In the genomic region with DNA sequence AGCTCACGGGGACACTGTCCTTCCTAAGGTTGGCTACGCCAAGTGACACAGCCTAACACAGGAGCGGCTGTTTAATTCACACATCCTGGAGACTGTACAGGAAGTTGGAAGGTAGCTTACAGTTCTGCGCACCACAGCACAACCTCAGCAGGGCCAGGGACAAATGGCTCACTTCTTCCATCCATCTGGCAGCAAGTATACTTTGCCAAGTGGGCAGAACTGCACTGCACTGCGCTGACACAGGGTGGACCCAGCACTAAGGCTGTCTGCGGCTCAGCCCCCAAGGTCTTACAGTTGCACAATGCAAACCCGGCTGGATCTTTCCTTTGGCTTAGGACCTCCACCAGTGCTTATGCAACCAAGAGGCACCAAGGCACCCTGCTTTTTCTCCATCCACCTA, we compare ENCODE assay signal across 9 mouse cellular contexts.
DNase-seq lines count a peak whose midpoint lies in the region; ATAC-seq and TF ChIP-seq lines count a peak whose summit lies in the region.
"Had no signal": no experiment of that assay in that cellular context is flagged by ENCODE, and none has a peak within 500 bp of the region (broad histone marks: within the 10 kb centered on the region; RNA-seq: fewer than 3 reads in every experiment).

No protein-coding gene starts in this region.

- no peak for DNase-seq in embryonic facial prominence, embryonic 14.5 days (ENCODE audit: low spot score)
- no peak for DNase-seq in embryonic facial prominence, embryonic 10.5 days (ENCODE audit: low spot score)
- DNase-seq in urinary bladder, postnatal 14 days (ENCODE audit: low spot score) = peak; percentile 41
- DNase-seq in urinary bladder, postnatal 10 days (ENCODE audit: low spot score) = no peak
- peak; percentile 81 for DNase-seq in hindbrain, postnatal 0 days (ENCODE audit: low spot score)
- DNase-seq in testis, postnatal 14 days (ENCODE audit: low spot score) = peak; percentile 35
- DNase-seq in embryo, embryonic 10 days (ENCODE audit: low spot score) = no peak
- DNase-seq in layer of hippocampus, adult 8-10 months (ENCODE audit: low spot score in 2 of 2) = no peak

- H3K36me3 ChIP-seq in embryonic facial prominence, embryonic 14.5 days (ENCODE audit: control insufficient read depth, insufficient read depth, low read length) = no peaks in the 10 kb centered on the region
- peaks cover 4% of the 10 kb centered on the region for H3K36me3 ChIP-seq in embryonic facial prominence, embryonic 10.5 days (replicated peaks)
- H3K36me3 ChIP-seq in hindbrain, postnatal 0 days (ENCODE audit: insufficient read depth, low read length) = no peaks in the 10 kb centered on the region

- no peak overlapping the region for H3K27ac ChIP-seq in embryonic facial prominence, embryonic 14.5 days (replicated peaks; ENCODE audit: low read depth, low read length)
- no peak overlapping the region for H3K27ac ChIP-seq in embryonic facial prominence, embryonic 10.5 days (replicated peaks)
- peak overlapping the region; percentile 11; the same call in 1 of the 2 replicates for H3K27ac ChIP-seq in hindbrain, postnatal 0 days
- H3K27ac ChIP-seq: liver, embryonic 14.5 days had no signal

- TF ChIP-seq CTCF in hindbrain, postnatal 0 days (IDR thresholded peaks at IDR 0.05; ENCODE audit: low read depth) = peak; percentile 61

- H3K4me3 ChIP-seq in embryonic facial prominence, embryonic 14.5 days (ENCODE audit: low read depth, low read length) = no peak overlapping the region
- no peak overlapping the region for H3K4me3 ChIP-seq in embryonic facial prominence, embryonic 10.5 days
- H3K4me3 ChIP-seq in hindbrain, postnatal 0 days (ENCODE audit: low read length) = no peak overlapping the region

- H3K9me3 ChIP-seq in embryonic facial prominence, embryonic 14.5 days (ENCODE audit: control insufficient read depth, low read length) = no peaks in the 10 kb centered on the region
- no peaks in the 10 kb centered on the region for H3K9me3 ChIP-seq in embryonic facial prominence, embryonic 10.5 days
- H3K9me3 ChIP-seq in hindbrain, postnatal 0 days (ENCODE audit: low read length) = no peaks in the 10 kb centered on the region

- no peaks in the 10 kb centered on the region for H3K27me3 ChIP-seq in embryonic facial prominence, embryonic 14.5 days (replicated peaks; ENCODE audit: control insufficient read depth, insufficient read depth, low read length)
- H3K27me3 ChIP-seq in embryonic facial prominence, embryonic 10.5 days (replicated peaks; ENCODE audit: low read depth, poor library complexity, severe bottlenecking) = no peaks in the 10 kb centered on the region
- no peaks in the 10 kb centered on the region for H3K27me3 ChIP-seq in hindbrain, postnatal 0 days (ENCODE audit: insufficient read depth, low read length)

- no peak overlapping the region for H3K4me2 ChIP-seq in embryonic facial prominence, embryonic 14.5 days (ENCODE audit: low read depth, low read length)
- H3K4me2 ChIP-seq in hindbrain, postnatal 0 days (ENCODE audit: low read depth, low read length) = no peak overlapping the region

- ATAC-seq in embryonic facial prominence, embryonic 14.5 days (ENCODE audit: low read depth) = 0 out of 2 replicates have a peak, but pooled peaks have one; percentile 5
- peak; percentile 69 for ATAC-seq in hindbrain, postnatal 0 days

- H3K4me1 ChIP-seq in embryonic facial prominence, embryonic 14.5 days (ENCODE audit: control insufficient read depth, insufficient read depth, low read length) = peaks cover 47% of the 10 kb centered on the region
- H3K4me1 ChIP-seq in embryonic facial prominence, embryonic 10.5 days = peaks cover 71% of the 10 kb centered on the region
- H3K4me1 ChIP-seq in hindbrain, postnatal 0 days (ENCODE audit: insufficient read depth, low read length) = peaks cover 47% of the 10 kb centered on the region

- WGBS in embryonic facial prominence, embryonic 14.5 days = 78% methylated on average over 7 of the region's 7 CpGs
- 84% methylated on average over 7 of the region's 7 CpGs for WGBS in embryonic facial prominence, embryonic 10.5 days
- WGBS in hindbrain, postnatal 0 days = 42% methylated on average over 7 of the region's 7 CpGs

- H3K9ac ChIP-seq in embryonic facial prominence, embryonic 14.5 days (ENCODE audit: low read depth, low read length) = no peak overlapping the region
- H3K9ac ChIP-seq in hindbrain, postnatal 0 days (replicated peaks; ENCODE audit: low read length) = no peak overlapping the region
- H3K9ac ChIP-seq: liver, embryonic 14.5 days had no signal

Comparison
In these comparisons a context has a peak if more than half of its experiments do, and no peak if none do; other contexts are left out.
1. DNase-seq: peak in urinary bladder, postnatal 14 days (single experiment), hindbrain, postnatal 0 days (single experiment) and testis, postnatal 14 days (single experiment); none in embryonic facial prominence, embryonic 14.5 days (single experiment), embryonic facial prominence, embryonic 10.5 days (single experiment), urinary bladder, postnatal 10 days (single experiment), embryo, embryonic 10 days (single experiment) and layer of hippocampus, adult 8-10 months (0 of 2).